Mouse (Mus musculus): ENCODE data around the gene Dnaaf2. TPM values are rescaled to one million over a fixed set of nuclear protein-coding genes. Genes with fewer than 3 reads are reported as not detected.
"Not testable (repeated sequence)": the region's sequence is repeated elsewhere in the genome, so short reads cannot be mapped to it uniquely, and the experiment has no call there.

Dnaaf2 gene
- polyA plus RNA-seq, 1 experiment = 6.5 TPM

DNA sequence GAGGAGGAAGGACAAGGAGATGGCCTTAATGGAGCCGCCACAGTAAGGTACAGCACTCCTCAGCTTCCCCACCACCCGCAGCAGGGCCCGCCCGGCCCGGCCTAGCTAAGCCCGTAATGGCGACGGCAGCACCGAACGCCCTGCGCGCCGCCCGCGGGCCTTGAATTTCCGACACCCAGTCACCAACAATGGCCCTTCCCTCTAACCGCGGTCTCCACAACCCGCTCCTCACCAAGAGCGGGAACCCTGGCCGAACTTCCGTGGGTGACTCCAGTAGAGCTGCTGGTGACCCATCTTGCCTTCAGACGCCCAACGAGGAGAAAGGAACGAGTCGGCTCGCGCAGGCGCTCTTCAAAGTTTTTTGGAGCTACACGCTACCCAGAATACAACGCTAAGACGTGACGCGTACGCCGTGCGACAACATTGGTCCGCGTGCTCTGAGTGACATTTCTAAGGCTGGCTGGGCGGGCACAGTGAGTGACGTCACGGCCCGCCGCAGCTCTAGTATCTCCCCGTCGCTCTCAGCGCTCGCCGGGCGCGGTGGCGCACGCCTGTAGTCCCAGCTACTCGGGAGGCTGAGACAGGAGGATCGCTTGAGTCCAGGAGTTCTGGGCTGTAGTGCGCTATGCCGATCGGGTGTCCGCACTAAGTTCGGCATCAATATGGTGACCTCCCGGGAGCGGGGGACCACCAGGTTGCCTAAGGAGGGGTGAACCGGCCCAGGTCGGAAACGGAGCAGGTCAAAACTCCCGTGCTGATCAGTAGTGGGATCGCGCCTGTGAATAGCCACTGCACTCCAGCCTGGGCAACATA is 39.3 kb downstream of the Dnaaf2 start, which contains the start of gene Rps29:
Gene Rps29 (minus strand): TSS at position 422 of the 813 bp plus-strand sequence.
- peak; percentile 75 for TF ChIP-seq MAX (IDR thresholded peaks at IDR 0.05)

DNA sequence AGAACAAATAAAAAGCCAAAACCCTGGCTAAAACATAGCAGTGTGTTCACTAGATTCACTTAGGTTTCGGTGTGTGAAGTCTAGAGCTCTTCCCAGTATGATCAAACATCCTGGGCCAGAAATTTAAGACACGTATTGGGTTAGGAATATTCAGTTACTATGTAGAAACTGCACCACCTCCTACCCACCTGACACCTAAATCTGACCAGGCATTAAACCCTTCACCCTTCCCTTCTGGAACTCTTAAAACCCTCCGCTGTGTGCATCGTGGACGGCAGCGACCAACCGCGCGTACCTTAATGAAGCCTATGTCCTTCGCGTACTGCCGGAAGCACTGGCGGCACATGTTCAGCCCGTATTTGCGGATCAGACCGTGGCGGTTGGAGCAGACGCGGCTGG is 39.9 kb downstream of the Dnaaf2 start:
- peaks cover 12% of the 10 kb centered on the region for H3K79me3 ChIP-seq (ENCODE audit: low read depth)
- no peaks in the 10 kb centered on the region for H3K27me3 ChIP-seq (ENCODE audit: control insufficient read depth, insufficient read depth, insufficient read length)
- TF ChIP-seq MAX (IDR thresholded peaks at IDR 0.05) (no peak), MYOD1 (IDR thresholded peaks at IDR 0.05; ENCODE audit: control insufficient read depth, insufficient read length, low read depth) (no peak), FOSL1 (IDR thresholded peaks at IDR 0.05; ENCODE audit: insufficient read depth, low read length, poor library complexity, severe bottlenecking) (no peak), CTCF (IDR thresholded peaks at IDR 0.05; ENCODE audit: control insufficient read depth, insufficient read depth, insufficient read length) (no peak), MYOG (IDR thresholded peaks at IDR 0.05; ENCODE audit: control insufficient read depth, extremely low read depth, insufficient read length) (no peak), CEBPB (IDR thresholded peaks at IDR 0.05; ENCODE audit: low read depth) (no peak), USF1 (IDR thresholded peaks at IDR 0.05; ENCODE audit: low read depth) (no peak)
- H3K4me3 ChIP-seq (ENCODE audit: insufficient read depth, poor library complexity, severe bottlenecking) = peak overlapping the region; percentile 73
- H3ac ChIP-seq (ENCODE audit: control insufficient read depth, insufficient read length, low read depth) = peak overlapping the region; percentile 94
- peaks cover 29% of the 10 kb centered on the region for H3K36me3 ChIP-seq (ENCODE audit: control insufficient read depth, insufficient read depth)
- peaks cover 22% of the 10 kb centered on the region for H3K79me2 ChIP-seq (ENCODE audit: control insufficient read depth, insufficient read depth)

More for the DNA sequence above, 39.3 kb downstream of the Dnaaf2 start, which contains the start of gene Rps29:
- H3K4me3 ChIP-seq (ENCODE audit: insufficient read depth, poor library complexity, severe bottlenecking) = peak within 1 kb of the TSS; percentile 73
- peaks cover 12% of the 10 kb centered on the region for H3K79me3 ChIP-seq (ENCODE audit: low read depth)
- H3K27me3 ChIP-seq (ENCODE audit: control insufficient read depth, insufficient read depth, insufficient read length) = not testable (repeated sequence)
- peaks cover 29% of the 10 kb centered on the region for H3K36me3 ChIP-seq (ENCODE audit: control insufficient read depth, insufficient read depth)
- H3K79me2 ChIP-seq (ENCODE audit: control insufficient read depth, insufficient read depth) = peaks cover 22% of the 10 kb centered on the region
- H3ac ChIP-seq (ENCODE audit: control insufficient read depth, insufficient read length, low read depth) = peak within 1 kb of the TSS; percentile 94

DNA sequence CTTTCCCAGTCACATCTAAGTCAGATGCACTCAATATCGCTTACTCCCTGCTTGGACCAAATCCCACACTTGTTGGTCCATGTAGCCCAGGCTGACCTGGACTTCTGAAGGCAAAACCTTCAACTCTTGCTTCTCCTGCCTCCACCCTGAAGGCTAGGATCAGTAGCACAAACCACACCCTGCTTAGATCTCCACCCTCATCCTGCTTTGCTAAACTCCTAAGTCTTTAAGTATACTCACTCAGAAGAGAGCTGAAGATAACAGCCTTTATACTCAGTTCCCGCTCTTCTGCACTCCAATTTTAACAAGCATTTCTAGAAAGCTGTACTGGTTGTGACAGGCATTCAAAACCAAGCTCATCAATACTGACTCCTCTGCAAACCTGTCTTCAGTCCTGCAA is 41.1 kb downstream of the Dnaaf2 start:
- Histone ChIP-seq H3ac (ENCODE audit: control insufficient read depth, insufficient read length, low read depth) (no peak overlapping the region), H3K79me2 (ENCODE audit: control insufficient read depth, insufficient read depth) (peaks cover 22% of the 10 kb centered on the region), H3K79me3 (ENCODE audit: low read depth) (peaks cover 12% of the 10 kb centered on the region), H3K4me3 (ENCODE audit: insufficient read depth, poor library complexity, severe bottlenecking) (no peak overlapping the region), H3K27me3 (ENCODE audit: control insufficient read depth, insufficient read depth, insufficient read length) (no peaks in the 10 kb centered on the region), H3K36me3 (ENCODE audit: control insufficient read depth, insufficient read depth) (peaks cover 29% of the 10 kb centered on the region)
- TF ChIP-seq USF1 (IDR thresholded peaks at IDR 0.05; ENCODE audit: low read depth) (no peak), FOSL1 (IDR thresholded peaks at IDR 0.05; ENCODE audit: insufficient read depth, low read length, poor library complexity, severe bottlenecking) (no peak), MYOG (IDR thresholded peaks at IDR 0.05; ENCODE audit: control insufficient read depth, extremely low read depth, insufficient read length) (no peak), MYOD1 (IDR thresholded peaks at IDR 0.05; ENCODE audit: control insufficient read depth, insufficient read length, low read depth) (no peak), CEBPB (IDR thresholded peaks at IDR 0.05; ENCODE audit: low read depth) (no peak), CTCF (IDR thresholded peaks at IDR 0.05; ENCODE audit: control insufficient read depth, insufficient read depth, insufficient read length) (no peak), MAX (IDR thresholded peaks at IDR 0.05) (no peak)

DNA sequence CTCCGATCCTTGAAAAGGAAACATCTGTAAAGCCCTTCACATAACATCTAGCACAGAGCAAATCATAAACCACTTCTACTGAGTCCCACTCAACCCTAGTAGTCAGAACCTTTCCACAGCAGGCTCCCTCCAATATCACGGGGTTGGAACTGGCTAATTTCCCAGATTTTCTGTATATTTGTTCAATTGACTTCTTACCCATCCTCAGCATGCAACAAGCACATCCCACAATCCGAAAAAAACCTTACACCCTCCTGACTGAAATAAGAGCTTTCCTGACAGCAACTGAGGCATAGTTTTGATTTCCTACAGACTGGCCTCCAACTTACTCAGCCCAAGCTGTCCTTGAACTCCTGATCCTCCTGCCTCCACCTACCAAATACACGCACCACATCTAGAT is 41.8 kb downstream of the Dnaaf2 start:
- H3K36me3 ChIP-seq (ENCODE audit: control insufficient read depth, insufficient read depth) = peaks cover 29% of the 10 kb centered on the region
- H3K79me2 ChIP-seq (ENCODE audit: control insufficient read depth, insufficient read depth) = peaks cover 22% of the 10 kb centered on the region
- no peaks in the 10 kb centered on the region for H3K27me3 ChIP-seq (ENCODE audit: control insufficient read depth, insufficient read depth, insufficient read length)
- H3ac ChIP-seq (ENCODE audit: control insufficient read depth, insufficient read length, low read depth) = no peak overlapping the region
- no peak for TF ChIP-seq MAX (IDR thresholded peaks at IDR 0.05)
- TF ChIP-seq FOSL1 (IDR thresholded peaks at IDR 0.05; ENCODE audit: insufficient read depth, low read length, poor library complexity, severe bottlenecking) = no peak
- no peak for TF ChIP-seq MYOD1 (IDR thresholded peaks at IDR 0.05; ENCODE audit: control insufficient read depth, insufficient read length, low read depth)
- no peak for TF ChIP-seq MYOG (IDR thresholded peaks at IDR 0.05; ENCODE audit: control insufficient read depth, extremely low read depth, insufficient read length)
- TF ChIP-seq CEBPB (IDR thresholded peaks at IDR 0.05; ENCODE audit: low read depth) = no peak
- no peak for TF ChIP-seq CTCF (IDR thresholded peaks at IDR 0.05; ENCODE audit: control insufficient read depth, insufficient read depth, insufficient read length)
- no peak for TF ChIP-seq USF1 (IDR thresholded peaks at IDR 0.05; ENCODE audit: low read depth)
- no peak overlapping the region for H3K4me3 ChIP-seq (ENCODE audit: insufficient read depth, poor library complexity, severe bottlenecking)
- peaks cover 12% of the 10 kb centered on the region for H3K79me3 ChIP-seq (ENCODE audit: low read depth)

DNA sequence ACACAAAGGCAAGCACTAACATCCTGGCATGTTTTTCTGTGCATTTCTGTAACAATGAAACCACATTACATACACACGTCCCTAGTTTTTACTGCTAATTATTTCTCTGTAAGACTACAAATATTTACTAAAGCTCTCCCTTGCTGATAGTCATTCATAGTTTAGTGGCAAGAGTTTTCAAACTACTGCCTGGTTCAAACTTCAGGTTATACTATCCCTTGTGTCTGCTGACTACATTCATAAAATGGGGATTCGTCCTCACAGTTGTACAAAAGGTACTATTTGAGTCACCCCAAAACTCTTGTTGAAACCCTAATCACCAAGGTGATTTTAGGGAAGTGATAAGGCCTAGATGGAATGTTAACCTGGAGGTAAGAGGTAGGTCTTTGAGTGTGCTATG is 42.3 kb downstream of the Dnaaf2 start:
- peaks cover 29% of the 10 kb centered on the region for H3K36me3 ChIP-seq (ENCODE audit: control insufficient read depth, insufficient read depth)
- peaks cover 12% of the 10 kb centered on the region for H3K79me3 ChIP-seq (ENCODE audit: low read depth)
- H3K4me3 ChIP-seq (ENCODE audit: insufficient read depth, poor library complexity, severe bottlenecking) = no peak overlapping the region
- no peak overlapping the region for H3ac ChIP-seq (ENCODE audit: control insufficient read depth, insufficient read length, low read depth)
- peaks cover 22% of the 10 kb centered on the region for H3K79me2 ChIP-seq (ENCODE audit: control insufficient read depth, insufficient read depth)
- H3K27me3 ChIP-seq (ENCODE audit: control insufficient read depth, insufficient read depth, insufficient read length) = no peaks in the 10 kb centered on the region
- TF ChIP-seq USF1 (IDR thresholded peaks at IDR 0.05; ENCODE audit: low read depth) (no peak), MYOG (IDR thresholded peaks at IDR 0.05; ENCODE audit: control insufficient read depth, extremely low read depth, insufficient read length) (no peak), CTCF (IDR thresholded peaks at IDR 0.05; ENCODE audit: control insufficient read depth, insufficient read depth, insufficient read length) (no peak), CEBPB (IDR thresholded peaks at IDR 0.05; ENCODE audit: low read depth) (no peak), MAX (IDR thresholded peaks at IDR 0.05) (no peak), MYOD1 (IDR thresholded peaks at IDR 0.05; ENCODE audit: control insufficient read depth, insufficient read length, low read depth) (no peak), FOSL1 (IDR thresholded peaks at IDR 0.05; ENCODE audit: insufficient read depth, low read length, poor library complexity, severe bottlenecking) (no peak)
